Mouse (Mus musculus) limb, embryonic 14.5 days (tissue): ENCODE data around the gene Psrc1. TPM values are rescaled to one million over a fixed set of nuclear protein-coding genes. Genes with fewer than 3 reads are reported as not detected.

Experiments
- ATAC-seq: fragments of 200-750 bp; cut with Nextera tagmentation; 2 replicates; pipeline ENCODE4 v1.8.0; 2017; ENCODE audit warnings: low read depth, moderate number of reproducible peaks, moderate TSS enrichment; ENCODE audit not compliant: low FRiP score
- DNase-seq: peaks from one replicate; pipeline ENCODE4 v3.0.0-alpha.2; 2015; ENCODE audit warnings: low spot score
- H3K27ac ChIP-seq: fragments of 300-500 bp; sonication (generic); replicated peaks from 2 replicates; pipeline ENCODE4 v1.5.1; 2014; ENCODE audit warnings: low read depth, mild to moderate bottlenecking, low read length, moderate library complexity, mixed read lengths
- H3K27me3 ChIP-seq: fragments of 300-500 bp; sonication (generic); 2 replicates; pipeline ENCODE4 v1.6.1; 2014; ENCODE audit warnings: low read length, mixed read lengths; ENCODE audit not compliant: control insufficient read depth, insufficient read depth
- H3K36me3 ChIP-seq: fragments of 300-500 bp; sonication (generic); 2 replicates; pipeline ENCODE4 v1.6.1; 2014; ENCODE audit warnings: mild to moderate bottlenecking, low read length, moderate library complexity, mixed read lengths; ENCODE audit not compliant: control insufficient read depth, insufficient read depth
- H3K4me1 ChIP-seq: fragments of 300-500 bp; sonication (generic); 2 replicates; pipeline ENCODE4 v1.6.1; 2014; ENCODE audit warnings: antibody characterized with exemption, low read length, mixed read lengths; ENCODE audit not compliant: control insufficient read depth, insufficient read depth
- H3K4me2 ChIP-seq: fragments of 300-500 bp; sonication (generic); replicated peaks from 2 replicates; pipeline ENCODE4 v1.6.1; 2014; ENCODE audit warnings: low read depth, mild to moderate bottlenecking, low read length, moderate library complexity; ENCODE audit not compliant: severe bottlenecking
- H3K4me3 ChIP-seq: fragments of 300-500 bp; sonication (generic); replicated peaks from 2 replicates; pipeline ENCODE4 v1.5.1; 2014; ENCODE audit warnings: low read length
- H3K9ac ChIP-seq: fragments of 300-500 bp; sonication (generic); 2 replicates; pipeline ENCODE4 v1.6.1; 2014; ENCODE audit warnings: mild to moderate bottlenecking, low read depth, low read length, moderate library complexity; ENCODE audit not compliant: severe bottlenecking
- H3K9me3 ChIP-seq: fragments of 300-500 bp; sonication (generic); 2 replicates; pipeline ENCODE4 v1.6.1; 2016; ENCODE audit warnings: low read length; ENCODE audit not compliant: control insufficient read depth
- POLR2A ChIP-seq: fragments of 200-500 bp; IDR thresholded peaks from 2 replicates; pipeline ENCODE4 v1.8.0; 2012; ENCODE audit warnings: inconsistent platforms, mild to moderate bottlenecking, moderate library complexity, borderline replicate concordance; ENCODE audit not compliant: insufficient read depth, insufficient read length; ENCODE audit errors: extremely low read depth
- WGBS: fragments of 180-500 bp; shearing (Covaris S2); extraction: QIAGEN DNeasy Blood & Tissue Kit; methylation state at CpG from one replicate; pipeline ENCODE4 v1.1.7; 2014; 5-methylcytosine and 5-hydroxymethylcytosine counted together
- polyA plus RNA-seq, 2 experiments: library from polyadenylated mRNA; depleted of rRNA in 1 of 2; stranded (reverse) in 1 of 2; unstranded in 1 of 2; fragments of >200 nt; fragmentation: Nextera tagmentation in 1 of 2; extraction: Ambion mirVana in 1 of 2; gene quantifications; 2 replicates each; pipeline versions ENCODE4 v1.2.1 to v1.2.3; 2012 to 2014

The Psrc1 gene
- polyA plus RNA-seq, 2 experiments: 38.0 to 86.7 TPM

GRCm38 (mm10) chr3:108386186-108386585 lies 2.5 kb downstream of the Psrc1 start:
- H3K4me1 ChIP-seq: peaks cover 31% of the 10 kb centered on the region
- no peaks in the 10 kb centered on the region for H3K27me3 ChIP-seq
- H3K4me2 ChIP-seq: no peak overlapping the region
- H3K36me3 ChIP-seq: peaks cover 14% of the 10 kb centered on the region
- H3K4me3 ChIP-seq: no peak overlapping the region
- no peak for ATAC-seq
- WGBS: 85% methylated on average over 10 of the region's 10 CpGs
- no peak overlapping the region for H3K9ac ChIP-seq
- DNase-seq: no peak
- H3K27ac ChIP-seq: no peak overlapping the region
- H3K9me3 ChIP-seq: no peaks in the 10 kb centered on the region
- no peak for TF ChIP-seq POLR2A

- Histone ChIP-seq H3K27me3 (no peaks in the 10 kb centered on the region), H3K4me1 (peaks cover 21% of the 10 kb centered on the region), H3K36me3 (peaks cover 14% of the 10 kb centered on the region), H3K27ac (peak overlapping the region; percentile 70), H3K4me2 (peak overlapping the region; percentile 35), H3K9me3 (no peaks in the 10 kb centered on the region), H3K4me3 (no peak overlapping the region), H3K9ac (peak overlapping the region; percentile 44)
- ATAC-seq: peak; percentile 90
- WGBS: 0% methylated on average over 5 of the region's 5 CpGs
- no peak for TF ChIP-seq POLR2A
- DNase-seq: peak; percentile 99
Observed at GRCm38 (mm10) chr3:108389111-108389545, 5.5 kb downstream of the Psrc1 start.

GRCm38 (mm10) chr3:108392299-108392698 lies 8.7 kb downstream of the Psrc1 start:
- no peak for ATAC-seq
- TF ChIP-seq POLR2A: no peak
- Histone ChIP-seq H3K27ac (no peak overlapping the region), H3K9me3 (no peaks in the 10 kb centered on the region), H3K4me2 (no peak overlapping the region), H3K4me1 (peaks cover 9% of the 10 kb centered on the region), H3K36me3 (peaks cover 13% of the 10 kb centered on the region), H3K4me3 (no peak overlapping the region), H3K27me3 (no peaks in the 10 kb centered on the region), H3K9ac (no peak overlapping the region)
- WGBS: 17% methylated on average over 10 of the region's 10 CpGs
- DNase-seq: no peak

- no peak for DNase-seq
- no peak for ATAC-seq
- WGBS: 44% methylated on average over 15 of the region's 15 CpGs
- Histone ChIP-seq H3K4me1 (peaks cover 9% of the 10 kb centered on the region), H3K4me3 (no peak overlapping the region), H3K9ac (no peak overlapping the region), H3K27me3 (no peaks in the 10 kb centered on the region), H3K9me3 (no peaks in the 10 kb centered on the region), H3K36me3 (peaks cover 13% of the 10 kb centered on the region), H3K27ac (no peak overlapping the region), H3K4me2 (no peak overlapping the region)
- no peak for TF ChIP-seq POLR2A
Observed at GRCm38 (mm10) chr3:108392793-108393192, 9.2 kb downstream of the Psrc1 start.

- Histone ChIP-seq H3K4me2 (no peak overlapping the region), H3K9me3 (no peaks in the 10 kb centered on the region), H3K36me3 (peaks cover 35% of the 10 kb centered on the region), H3K4me3 (no peak overlapping the region), H3K9ac (no peak overlapping the region), H3K27me3 (no peaks in the 10 kb centered on the region), H3K27ac (no peak overlapping the region), H3K4me1 (peaks cover 3% of the 10 kb centered on the region; the same call in 1 of the 2 replicates)
- no peak for ATAC-seq
- WGBS: 91% methylated on average over 9 of the region's 9 CpGs
- no peak for TF ChIP-seq POLR2A
- DNase-seq: no peak
Observed at GRCm38 (mm10) chr3:108398281-108398680, 14.6 kb downstream of the Psrc1 start.

GRCm38 (mm10) chr3:108400442-108400841 lies 16.8 kb downstream of the Psrc1 start:
- Histone ChIP-seq H3K36me3 (peaks cover 41% of the 10 kb centered on the region), H3K27ac (no peak overlapping the region), H3K4me3 (no peak overlapping the region), H3K9ac (no peak overlapping the region), H3K9me3 (no peaks in the 10 kb centered on the region), H3K4me1 (peaks cover 3% of the 10 kb centered on the region; the same call in 1 of the 2 replicates), H3K27me3 (no peaks in the 10 kb centered on the region), H3K4me2 (no peak overlapping the region)
- no peak for ATAC-seq
- WGBS: 83% methylated on average over 5 of the region's 5 CpGs
- no peak for TF ChIP-seq POLR2A
- no peak for DNase-seq
